Mouse (Mus musculus) spleen, adult 2 months (tissue): ENCODE data around the gene Btf3.

Source experiments
- CTCF ChIP-seq: fragments of 200-500 bp; IDR thresholded peaks from 2 replicates; pipeline ENCODE4 v1.5.1; 2011; ENCODE audit warnings: mild to moderate bottlenecking, inconsistent platforms; ENCODE audit not compliant: insufficient read depth, insufficient read length, insufficient replicate concordance; ENCODE audit errors: extremely low read depth
- POLR2A ChIP-seq: fragments of 200-500 bp; IDR thresholded peaks from 2 replicates; pipeline ENCODE4 v1.6.1; 2011; ENCODE audit warnings: low read depth, low read length, inconsistent platforms

DNA sequence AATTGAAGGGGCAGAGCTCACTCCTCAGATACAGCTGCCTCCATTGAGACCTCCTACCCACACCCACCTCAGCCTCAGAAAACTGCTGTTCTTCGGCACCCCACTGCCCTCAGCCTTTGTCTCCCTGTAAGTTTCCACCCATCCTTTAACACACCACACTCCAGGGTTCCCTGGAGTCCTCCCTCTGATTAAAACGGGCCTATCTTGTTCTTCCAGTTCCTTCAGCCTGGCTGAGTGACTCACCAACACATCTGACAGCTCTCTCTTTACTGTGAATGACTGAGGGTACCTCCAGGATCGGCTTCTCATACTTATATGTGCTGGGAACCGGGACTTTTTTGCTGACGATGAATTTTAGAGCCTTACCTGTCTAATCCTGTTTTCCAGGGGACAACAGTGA is 20.7 kb downstream of the Btf3 start:
- TF ChIP-seq CTCF (no peak), POLR2A (no peak)
